Mouse (Mus musculus) adrenal gland, adult (tissue): Measurements from ENCODE around the gene Fam57a.

ENCODE experiments used
- DNase-seq, 2 experiments: peaks; one replicate each; pipeline ENCODE4 v3.0.0; 2022 to 2023; ENCODE audit warnings: low spot score in 1 of 2; ENCODE audit not compliant: inconsistent age in 2 of 2

The Fam57a gene

GRCm38 (mm10) chr11:76179495-76180145 is at the start of gene Fam57a, which contains the start of gene Vps53:
Gene Fam57a, plus strand, starts transcription at chr11:76179671.
Gene Vps53, minus strand, starts transcription at chr11:76179647.
- peak; percentile 91 to 98 for DNase-seq

DNA sequence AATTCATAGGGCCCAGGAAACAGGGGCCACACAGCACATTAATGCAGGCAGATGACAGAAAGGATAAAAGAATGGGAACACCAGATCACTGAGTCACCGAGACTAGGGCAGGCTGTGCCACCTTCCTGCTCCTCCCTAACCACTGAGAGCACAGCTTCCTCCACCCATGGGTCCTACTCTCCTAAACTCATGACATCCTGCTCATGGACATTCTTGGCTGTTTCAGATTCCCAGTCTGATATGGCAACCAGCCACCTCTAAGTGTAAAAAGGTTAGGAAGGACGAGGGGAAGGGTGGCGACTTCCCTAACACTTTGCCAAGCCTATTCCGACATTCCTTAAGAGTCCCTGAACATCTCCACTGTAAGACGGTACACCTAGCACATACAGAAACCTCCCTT is 48.6 kb upstream of the Fam57a start:
- DNase-seq: peak; percentile 46 to 71

- peak; percentile 69 to 85 for DNase-seq
Measured at GRCm38 (mm10) chr11:76135641-76136437, 43.6 kb upstream of the Fam57a start.

GRCm38 (mm10) chr11:76137996-76138395 is 41.5 kb upstream of the Fam57a start:
- peak in 1 of 2 experiments; percentile 53 for DNase-seq

GRCm38 (mm10) chr11:76144386-76144785 is 35.1 kb upstream of the Fam57a start:
- DNase-seq: no peak

GRCm38 (mm10) chr11:76145169-76145568 is 34.3 kb upstream of the Fam57a start:
- no peak for DNase-seq

GRCm38 (mm10) chr11:76146187-76147010 is 33.1 kb upstream of the Fam57a start:
- no peak for DNase-seq

DNA sequence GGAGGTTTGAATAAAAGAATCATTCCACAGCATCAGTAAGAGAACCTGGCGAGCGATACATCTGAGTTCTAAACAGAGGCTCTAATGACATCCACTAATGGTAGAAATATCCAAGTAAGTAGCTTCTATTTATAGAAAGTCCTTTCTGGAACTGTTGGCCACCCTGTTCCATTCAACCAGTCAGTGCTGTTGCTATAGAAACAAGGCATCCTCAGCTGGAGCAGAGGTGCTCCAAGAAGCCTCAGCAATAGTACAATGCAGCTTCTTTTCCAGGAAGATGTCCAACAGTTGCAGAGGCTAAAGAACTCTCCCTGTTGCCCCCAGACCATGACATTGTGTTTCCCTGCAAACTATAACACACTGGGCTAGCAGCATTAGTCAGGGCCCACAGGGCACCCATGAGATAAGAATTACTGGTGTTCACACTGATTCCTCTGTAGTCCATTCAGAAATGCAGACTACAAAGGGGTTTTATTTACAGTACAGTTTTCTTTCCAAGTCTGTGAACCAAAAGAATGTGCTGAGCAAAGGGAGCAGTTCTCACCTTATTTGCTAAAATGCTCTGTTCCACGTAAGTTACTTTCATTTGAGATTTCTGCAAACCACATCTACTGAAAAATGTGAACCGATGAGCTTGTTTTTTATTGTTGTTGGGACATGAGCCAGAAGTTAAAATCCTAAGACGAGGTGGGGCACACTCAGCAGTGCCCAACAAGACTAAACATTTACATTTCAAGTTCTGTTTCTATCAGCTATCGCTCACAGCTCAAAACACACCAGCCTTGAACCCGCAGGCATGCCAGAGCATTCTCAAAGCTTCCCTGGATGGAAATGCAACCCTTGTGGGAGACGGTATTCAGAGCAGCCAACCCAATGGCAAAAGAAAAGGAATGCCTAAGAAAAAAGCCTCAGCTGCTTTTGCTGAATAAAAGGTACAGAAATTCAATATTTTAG is 31.1 kb upstream of the Fam57a start:
- no peak for DNase-seq

DNA sequence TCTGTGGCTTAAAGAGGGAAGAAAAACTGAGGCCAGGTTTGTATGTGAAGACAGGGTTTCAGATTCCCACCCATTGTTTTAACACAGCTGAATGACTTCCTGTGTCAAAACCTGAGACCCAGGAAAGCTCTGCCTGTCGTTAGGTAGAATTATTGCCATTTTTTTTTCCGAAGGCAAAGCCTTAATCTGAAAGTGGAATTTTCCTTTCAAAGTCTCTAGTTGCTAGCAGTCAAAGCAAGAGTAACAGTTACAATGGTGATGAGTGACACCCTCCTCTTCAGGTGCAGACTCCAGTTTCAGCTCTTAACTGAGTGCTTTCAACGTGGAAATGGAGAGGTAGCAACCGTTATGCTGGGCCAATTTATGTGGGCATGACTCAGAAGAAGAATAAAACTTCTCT is 28.5 kb upstream of the Fam57a start:
- DNase-seq: no peak

DNA sequence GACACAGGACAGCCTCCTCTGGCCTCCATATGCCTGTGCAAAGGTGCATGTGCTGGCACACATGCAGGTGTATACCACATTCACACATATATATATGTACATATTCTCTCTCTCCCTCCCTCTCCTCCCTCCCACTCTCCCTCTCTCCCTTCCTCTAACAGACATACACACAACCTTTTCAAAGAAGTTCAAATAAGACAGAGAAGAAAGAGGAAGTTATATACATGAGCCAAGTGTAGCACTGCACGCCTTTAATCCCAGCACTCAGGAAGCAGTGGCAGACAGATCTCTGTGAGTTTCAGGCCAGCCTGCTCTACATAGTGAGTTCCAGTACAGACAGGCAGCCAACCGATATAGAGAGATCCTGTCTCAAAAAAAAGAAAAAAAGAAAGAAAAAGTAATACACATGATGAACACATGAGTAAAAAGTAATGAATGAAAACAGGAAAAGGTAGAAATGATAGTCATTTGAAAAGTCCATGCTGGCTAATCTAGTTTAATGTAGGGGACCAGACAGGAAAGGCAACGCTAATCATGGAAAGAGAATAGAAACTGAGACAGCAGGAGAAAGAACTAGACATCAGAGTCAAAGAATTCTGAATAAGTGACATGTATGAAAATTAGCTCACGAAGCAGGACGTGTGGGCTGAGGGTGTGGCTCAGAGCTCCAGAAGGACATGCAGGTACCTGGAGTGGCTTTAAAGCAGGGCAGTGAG is 26.1 kb upstream of the Fam57a start:
- no peak for DNase-seq

- DNase-seq: no peak
Measured at GRCm38 (mm10) chr11:76154200-76154599, 25.3 kb upstream of the Fam57a start.

DNA sequence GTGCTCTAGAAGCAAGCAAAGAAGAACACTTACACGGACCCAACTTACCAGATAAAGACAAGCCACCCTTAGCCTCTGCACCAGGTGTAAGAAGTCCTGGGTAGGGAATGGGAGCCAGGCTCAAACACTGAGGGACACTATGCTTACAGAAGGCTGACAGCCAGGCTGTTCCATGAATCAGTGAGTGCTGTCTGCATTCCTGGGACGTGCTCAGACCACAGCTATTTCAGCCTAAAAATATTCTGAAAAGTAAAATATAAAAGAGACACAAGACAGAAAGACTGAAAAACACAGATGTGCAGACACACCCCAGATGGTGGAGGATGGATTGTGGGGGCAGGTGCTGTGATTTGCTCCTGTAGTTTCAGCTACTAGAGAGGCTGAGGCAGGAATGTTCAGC is 24.6 kb upstream of the Fam57a start:
- DNase-seq: no peak

DNA sequence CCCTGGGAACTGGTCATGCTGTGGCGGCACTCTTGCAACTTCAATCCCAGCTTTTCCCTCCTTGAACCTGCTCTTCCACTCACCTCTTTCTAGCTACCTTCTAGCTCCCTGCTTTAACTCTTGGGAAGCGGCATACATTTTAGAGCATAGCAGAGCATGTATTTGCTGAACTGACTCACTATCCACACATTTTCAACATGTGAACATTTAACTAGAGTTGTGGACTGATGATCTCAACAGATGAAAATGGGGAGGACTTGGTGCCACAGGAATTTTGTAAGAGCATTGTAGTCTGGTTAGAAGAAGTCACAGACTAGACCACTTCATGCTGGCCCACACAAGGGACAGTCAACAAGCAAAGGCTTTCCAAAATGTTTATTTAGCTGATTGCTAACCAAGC is 21.1 kb upstream of the Fam57a start:
- DNase-seq: no peak

DNA sequence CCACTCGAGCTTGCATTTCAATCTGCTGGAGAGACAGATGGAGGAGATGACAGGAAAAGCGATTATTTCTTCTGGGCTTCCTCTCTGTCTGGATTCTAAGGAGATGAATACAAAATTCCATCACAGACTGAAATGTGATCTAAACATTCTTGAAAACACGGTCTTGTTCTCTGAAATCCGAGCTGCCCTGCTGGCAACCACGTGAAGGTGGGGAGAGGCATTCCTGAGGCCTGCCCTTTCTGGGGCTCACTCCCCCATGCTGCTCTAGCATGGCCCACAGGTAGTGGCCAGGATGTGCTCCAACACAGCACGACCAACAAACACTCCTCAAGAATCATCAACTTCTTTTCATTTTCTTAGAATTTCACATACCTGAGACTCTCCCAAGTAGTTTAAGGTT is 19.2 kb upstream of the Fam57a start:
- no peak for DNase-seq

DNA sequence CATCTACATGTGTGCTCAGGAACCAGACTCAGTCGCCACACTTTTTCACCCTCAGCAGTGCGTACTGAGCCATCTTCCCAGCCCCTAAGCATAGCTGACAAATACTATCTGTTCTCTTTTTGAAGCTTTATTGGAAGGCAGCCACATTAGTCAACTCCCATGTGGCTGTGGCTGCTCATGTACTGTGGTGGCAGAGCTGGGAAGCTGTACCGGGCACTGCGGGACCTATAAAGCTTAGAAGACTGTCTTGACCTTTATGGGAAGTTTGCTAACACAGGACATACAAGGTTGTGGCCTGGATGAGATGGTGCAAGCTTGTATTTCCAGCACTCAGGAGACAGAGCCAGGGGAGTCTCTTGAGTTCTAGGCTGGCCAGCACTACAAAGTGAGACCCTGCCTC is 12.8 kb upstream of the Fam57a start:
- peak; percentile 67 to 79 for DNase-seq

DNA sequence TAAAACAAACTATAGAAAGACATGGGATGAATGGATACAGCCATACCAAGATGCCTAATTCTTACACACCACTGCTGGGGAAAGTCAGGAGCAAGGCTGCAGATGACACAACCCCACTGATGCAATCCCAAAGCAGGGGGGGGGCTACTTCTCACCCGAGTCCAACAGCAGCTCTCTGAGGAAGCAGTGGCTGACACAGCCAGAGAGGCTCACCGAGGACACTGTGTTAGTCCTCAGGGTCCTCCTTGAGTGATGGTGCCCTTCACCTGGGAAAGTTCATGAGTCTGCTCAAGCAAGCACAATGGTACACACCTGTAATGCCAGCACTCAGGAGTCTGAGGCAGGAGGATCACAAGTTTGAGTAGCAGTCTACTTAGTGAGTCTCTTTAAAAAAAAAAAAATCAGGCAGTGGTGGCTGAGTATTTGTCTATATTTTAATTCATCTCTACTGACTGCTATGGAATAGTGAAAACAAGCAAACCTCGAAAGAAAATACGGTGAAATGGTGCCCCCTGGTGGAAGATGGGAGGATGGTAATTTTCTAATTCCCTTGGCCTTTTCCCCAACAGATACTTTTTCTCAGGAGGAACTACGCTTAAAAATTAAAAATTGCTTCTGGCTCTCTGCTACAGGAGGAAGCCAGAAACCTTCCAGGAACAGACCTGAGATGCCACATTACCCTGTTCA is 12.2 kb upstream of the Fam57a start:
- peak; percentile 88 to 95 for DNase-seq

- DNase-seq: no peak
Measured at GRCm38 (mm10) chr11:76168976-76169375, 10.5 kb upstream of the Fam57a start.

GRCm38 (mm10) chr11:76170207-76170606 is 9.3 kb upstream of the Fam57a start:
- no peak for DNase-seq
